Mouse (Mus musculus): ENCODE measurements at regions not wholly inside any gene's neighbourhood (a gene's known extent, or its start where the extent isn't known, plus 50 kb on each side); places are given as distances from the start of the nearest gene placed in this dataset.

GRCm38 (mm10) chr4:8928551-8929305, 689.9 kb upstream of the Car8 start:
- TF ChIP-seq CTCF (IDR thresholded peaks at IDR 0.05; ENCODE audit: control insufficient read depth, insufficient read depth, low read length): no peak
- no peak for TF ChIP-seq POLR2A (IDR thresholded peaks at IDR 0.05; ENCODE audit: borderline replicate concordance, control insufficient read depth, low read depth, low read length)
